Mouse (Mus musculus) heart, postnatal 0 days (tissue): Measurements from ENCODE around the gene Plxna4. TPM values are rescaled to one million over a fixed set of nuclear protein-coding genes. Genes with fewer than 3 reads are reported as not detected.
A peak's percentile ranks its signal among the peaks of the same experiment; 100 is the strongest.

Experiments used
- ATAC-seq: fragments of 200-750 bp; cut with Nextera tagmentation; 2 replicates; pipeline ENCODE4 v1.8.0; 2017; ENCODE audit warnings: low read depth, moderate number of reproducible peaks, moderate library complexity; ENCODE audit not compliant: insufficient read depth
- DNase-seq: peaks from one replicate; pipeline ENCODE4 v3.0.0-alpha.2; 2016; ENCODE audit warnings: low spot score
- H3K27ac ChIP-seq: fragments of 300-500 bp; sonication (generic); 2 replicates; pipeline ENCODE4 v1.5.1; 2014; ENCODE audit warnings: low read depth, mild to moderate bottlenecking
- H3K27me3 ChIP-seq: fragments of 300-500 bp; sonication (generic); 2 replicates; pipeline ENCODE4 v1.6.1; 2014; ENCODE audit warnings: low read length, mixed read lengths; ENCODE audit not compliant: control insufficient read depth, insufficient read depth
- H3K36me3 ChIP-seq: fragments of 300-500 bp; sonication (generic); replicated peaks from 2 replicates; pipeline ENCODE4 v1.6.1; 2014; ENCODE audit warnings: low read length, mixed read lengths; ENCODE audit not compliant: control insufficient read depth, insufficient read depth
- H3K4me1 ChIP-seq: fragments of 300-500 bp; sonication (generic); 2 replicates; pipeline ENCODE4 v1.6.1; 2014; ENCODE audit warnings: antibody characterized with exemption; ENCODE audit not compliant: control insufficient read depth, insufficient read depth
- H3K4me2 ChIP-seq: fragments of 300-500 bp; sonication (generic); 2 replicates; pipeline ENCODE4 v1.6.1; 2014; ENCODE audit warnings: low read depth, mild to moderate bottlenecking, low read length, moderate library complexity
- H3K4me3 ChIP-seq: fragments of 300-500 bp; sonication (generic); 2 replicates; pipeline ENCODE4 v1.5.1; 2014; ENCODE audit warnings: low read depth, low read length
- H3K9ac ChIP-seq: fragments of 300-500 bp; sonication (generic); replicated peaks from 2 replicates; pipeline ENCODE4 v1.6.1; 2014; ENCODE audit warnings: low read depth, low read length, mixed read lengths
- H3K9me3 ChIP-seq: fragments of 300-500 bp; sonication (generic); replicated peaks from 2 replicates; pipeline ENCODE4 v1.6.1; 2016; ENCODE audit warnings: low read length; ENCODE audit not compliant: control insufficient read depth
- CTCF ChIP-seq: IDR thresholded peaks from 2 replicates; pipeline ENCODE4 v1.5.1; 2016; ENCODE audit warnings: antibody characterized with exemption, control low read depth, low read depth
- EP300 ChIP-seq: IDR thresholded peaks from 2 replicates; pipeline ENCODE4 v1.6.1; 2016; ENCODE audit warnings: antibody characterized with exemption, low read depth
- WGBS: fragments of 180-500 bp; shearing (Covaris S2); extraction: QIAGEN DNeasy Blood & Tissue Kit; methylation state at CpG from one replicate; pipeline ENCODE4 v1.1.7; 2014; 5-methylcytosine and 5-hydroxymethylcytosine counted together
- polyA plus RNA-seq: library from polyadenylated mRNA; unstranded; fragments of >200 nt; fragmentation: Nextera tagmentation; extraction: Ambion mirVana; gene quantifications from 2 replicates; pipeline ENCODE4 v1.2.1, GENCODE M21; 2015
- total RNA-seq: library from RNA; depleted of rRNA; stranded (reverse); fragments of >200 nt; gene quantifications from 2 replicates; pipeline ENCODE4 v1.2.3, GENCODE M21; 2014; ENCODE audit warnings: low replicate concordance; rRNA removed

Plxna4 gene
- total RNA-seq (19.2 and 20.0 TPM in 2 replicates), polyA plus RNA-seq (3.4 and 3.7 TPM in 2 replicates)

- Histone ChIP-seq H3K4me3 (peak within 1 kb of the TSS; percentile 88), H3K9me3 (no peaks in the 10 kb centered on the region), H3K4me1 (peaks cover 13% of the 10 kb centered on the region; the same call in 1 of the 2 replicates), H3K9ac (peak within 1 kb of the TSS; percentile 81), H3K4me2 (peak within 1 kb of the TSS; percentile 93), H3K27ac (peak within 1 kb of the TSS; percentile 87), H3K36me3 (no peaks in the 10 kb centered on the region), H3K27me3 (peaks cover 14% of the 10 kb centered on the region)
- peak; percentile 32 for TF ChIP-seq CTCF
- no peak for TF ChIP-seq EP300
- ATAC-seq (peak; percentile 80), DNase-seq (peak; percentile 86)
- under 1% methylated on average over 26 of the region's 55 CpGs for WGBS
These were observed at the start of gene Plxna4 for GRCm38 (mm10) chr6:32588056-32588671. Plxna4 (minus strand) TSS chr6:32588192.

GRCm38 (mm10) chr6:32637568-32638183, 49.7 kb upstream of the Plxna4 start:
- H3K4me2 ChIP-seq = no peak overlapping the region
- peaks cover 3% of the 10 kb centered on the region; the same call in 1 of the 2 replicates for H3K4me1 ChIP-seq
- WGBS = 47% methylated on average over 6 of the region's 6 CpGs
- H3K9me3 ChIP-seq = 0 out of 2 replicates have a peak, but pooled peaks cover 3% of the 10 kb centered on the region
- DNase-seq = peak; percentile 15
- no peak overlapping the region for H3K9ac ChIP-seq
- peak; percentile 14; the same call in 1 of the 2 replicates for ATAC-seq
- no peaks in the 10 kb centered on the region for H3K27me3 ChIP-seq
- peak overlapping the region; percentile 43; the same call in 1 of the 2 replicates for H3K27ac ChIP-seq
- H3K4me3 ChIP-seq = no peak overlapping the region
- TF ChIP-seq CTCF (no peak), EP300 (no peak)
- H3K36me3 ChIP-seq = no peaks in the 10 kb centered on the region

GRCm38 (mm10) chr6:32610712-32611111, 22.7 kb upstream of the Plxna4 start:
- Histone ChIP-seq H3K36me3 (no peaks in the 10 kb centered on the region), H3K4me1 (no peaks in the 10 kb centered on the region), H3K4me2 (no peak overlapping the region), H3K9me3 (no peaks in the 10 kb centered on the region), H3K27ac (no peak overlapping the region), H3K27me3 (no peaks in the 10 kb centered on the region), H3K9ac (no peak overlapping the region), H3K4me3 (no peak overlapping the region)
- TF ChIP-seq EP300 = no peak
- TF ChIP-seq CTCF = no peak
- DNase-seq (no peak), ATAC-seq (no peak)

GRCm38 (mm10) chr6:32606787-32607186, 18.8 kb upstream of the Plxna4 start:
- H3K4me3 ChIP-seq = no peak overlapping the region
- no peaks in the 10 kb centered on the region for H3K9me3 ChIP-seq
- no peak for ATAC-seq
- no peak for DNase-seq
- no peak overlapping the region for H3K4me2 ChIP-seq
- no peak for TF ChIP-seq CTCF
- TF ChIP-seq EP300 = no peak
- H3K9ac ChIP-seq = no peak overlapping the region
- 70% methylated on average over 3 of the region's 3 CpGs for WGBS
- H3K27ac ChIP-seq = no peak overlapping the region
- H3K4me1 ChIP-seq = no peaks in the 10 kb centered on the region
- no peaks in the 10 kb centered on the region for H3K27me3 ChIP-seq
- H3K36me3 ChIP-seq = no peaks in the 10 kb centered on the region

- Histone ChIP-seq H3K4me1 (no peaks in the 10 kb centered on the region), H3K4me3 (no peak overlapping the region), H3K4me2 (no peak overlapping the region), H3K36me3 (no peaks in the 10 kb centered on the region), H3K9me3 (no peaks in the 10 kb centered on the region), H3K27me3 (no peaks in the 10 kb centered on the region), H3K9ac (no peak overlapping the region), H3K27ac (no peak overlapping the region)
- TF ChIP-seq CTCF = no peak
- no peak for TF ChIP-seq EP300
- ATAC-seq (no peak), DNase-seq (no peak)
- 23% methylated on average over 3 of the region's 3 CpGs for WGBS
These were observed 17.6 kb upstream of the Plxna4 start for GRCm38 (mm10) chr6:32605581-32605980.
